Mouse (Mus musculus) right cerebral cortex, postnatal 25 days (tissue): Measurements from ENCODE around the gene Igsf9b.

Source experiments
- DNase-seq: peaks from one replicate; pipeline ENCODE4 v3.0.0; 2022

Igsf9b gene

GRCm38 (mm10) chr9:27294380-27294779, 4.6 kb upstream of the Igsf9b start:
- no peak for DNase-seq

- no peak for DNase-seq
These were observed 533 bp downstream of the Igsf9b start for GRCm38 (mm10) chr9:27299286-27300187.

- peak; percentile 52 for DNase-seq
These were observed 1.2 kb downstream of the Igsf9b start for GRCm38 (mm10) chr9:27300188-27300691.

GRCm38 (mm10) chr9:27300698-27301097, 1.7 kb downstream of the Igsf9b start:
- no peak for DNase-seq

GRCm38 (mm10) chr9:27301486-27301885, 2.5 kb downstream of the Igsf9b start:
- no peak for DNase-seq

GRCm38 (mm10) chr9:27302291-27302690, 3.3 kb downstream of the Igsf9b start:
- no peak for DNase-seq

GRCm38 (mm10) chr9:27303571-27304484, 4.8 kb downstream of the Igsf9b start:
- DNase-seq, result no peak

GRCm38 (mm10) chr9:27304485-27305102, 5.6 kb downstream of the Igsf9b start:
- DNase-seq, result peak; percentile 52

- no peak for DNase-seq
These were observed 6.5 kb downstream of the Igsf9b start for GRCm38 (mm10) chr9:27305502-27305901.

- no peak for DNase-seq
These were observed 7.6 kb downstream of the Igsf9b start for GRCm38 (mm10) chr9:27306642-27307041.

GRCm38 (mm10) chr9:27307265-27307664, 8.3 kb downstream of the Igsf9b start:
- DNase-seq, result peak; percentile 65

GRCm38 (mm10) chr9:27308045-27308444, 9.0 kb downstream of the Igsf9b start:
- DNase-seq, result no peak

GRCm38 (mm10) chr9:27308561-27308960, 9.6 kb downstream of the Igsf9b start:
- DNase-seq, result peak; percentile 61

GRCm38 (mm10) chr9:27310005-27310404, 11.0 kb downstream of the Igsf9b start:
- no peak for DNase-seq

GRCm38 (mm10) chr9:27313427-27313826, 14.4 kb downstream of the Igsf9b start:
- DNase-seq, result no peak

GRCm38 (mm10) chr9:27321267-27321666, 22.3 kb downstream of the Igsf9b start:
- DNase-seq, result no peak

GRCm38 (mm10) chr9:27322277-27322676, 23.3 kb downstream of the Igsf9b start:
- no peak for DNase-seq

GRCm38 (mm10) chr9:27323412-27323811, 24.4 kb downstream of the Igsf9b start:
- no peak for DNase-seq

GRCm38 (mm10) chr9:27325920-27326319, 26.9 kb downstream of the Igsf9b start:
- peak; percentile 58 for DNase-seq

- no peak for DNase-seq
These were observed 28.6 kb downstream of the Igsf9b start for GRCm38 (mm10) chr9:27327558-27327957.

GRCm38 (mm10) chr9:27330374-27330773, 31.4 kb downstream of the Igsf9b start:
- DNase-seq, result no peak

- DNase-seq, result no peak
These were observed 32.5 kb downstream of the Igsf9b start for GRCm38 (mm10) chr9:27331538-27331937.

GRCm38 (mm10) chr9:27334895-27335294, 35.9 kb downstream of the Igsf9b start:
- no peak for DNase-seq
